Mouse (Mus musculus) cerebellum, adult 9-11 months (tissue): ENCODE results near the gene Srd5a1.
"Not testable (repeated sequence)": the region's sequence is repeated elsewhere in the genome, so short reads cannot be mapped to it uniquely, and the experiment has no call there.

Source experiments
- DNase-seq: peaks from one replicate; pipeline ENCODE4 v3.0.0; 2022

Srd5a1 gene

GRCm38 (mm10) chr13:69623843-69624242 is 12.6 kb upstream of the Srd5a1 start:
- no peak for DNase-seq

GRCm38 (mm10) chr13:69616716-69617115 is 5.5 kb upstream of the Srd5a1 start:
- no peak for DNase-seq

GRCm38 (mm10) chr13:69612175-69612544 is 918 bp upstream of the Srd5a1 start:
- no peak for DNase-seq

GRCm38 (mm10) chr13:69610751-69611397 is 368 bp downstream of the Srd5a1 start:
- DNase-seq = no peak

GRCm38 (mm10) chr13:69608734-69609133 is 2.5 kb downstream of the Srd5a1 start:
- no peak for DNase-seq

- DNase-seq = no peak
Observed at GRCm38 (mm10) chr13:69604670-69605069, 6.6 kb downstream of the Srd5a1 start.

- no peak for DNase-seq
Observed at GRCm38 (mm10) chr13:69601321-69601720, 9.9 kb downstream of the Srd5a1 start.

GRCm38 (mm10) chr13:69600863-69601262 is 10.4 kb downstream of the Srd5a1 start:
- DNase-seq = not testable (repeated sequence)

- DNase-seq = no peak
Observed at GRCm38 (mm10) chr13:69598867-69599266, 12.4 kb downstream of the Srd5a1 start.

- no peak for DNase-seq
Observed at GRCm38 (mm10) chr13:69596515-69596914, 14.7 kb downstream of the Srd5a1 start.

GRCm38 (mm10) chr13:69595911-69596310 is 15.3 kb downstream of the Srd5a1 start:
- DNase-seq = no peak

GRCm38 (mm10) chr13:69594577-69595256 is 16.5 kb downstream of the Srd5a1 start:
- no peak for DNase-seq

GRCm38 (mm10) chr13:69593453-69593852 is 17.8 kb downstream of the Srd5a1 start:
- no peak for DNase-seq

- no peak for DNase-seq
Observed at GRCm38 (mm10) chr13:69592226-69592625, 19.0 kb downstream of the Srd5a1 start.

- no peak for DNase-seq
Observed at GRCm38 (mm10) chr13:69591338-69591737, 19.9 kb downstream of the Srd5a1 start.

GRCm38 (mm10) chr13:69588263-69588662 is 23.0 kb downstream of the Srd5a1 start:
- DNase-seq = no peak

GRCm38 (mm10) chr13:69587849-69588248 is 23.4 kb downstream of the Srd5a1 start:
- no peak for DNase-seq

GRCm38 (mm10) chr13:69586337-69586736 is 24.9 kb downstream of the Srd5a1 start:
- DNase-seq = no peak

- no peak for DNase-seq
Observed at GRCm38 (mm10) chr13:69585828-69586227, 25.4 kb downstream of the Srd5a1 start.

GRCm38 (mm10) chr13:69583591-69583990 is 27.7 kb downstream of the Srd5a1 start:
- DNase-seq = no peak

GRCm38 (mm10) chr13:69582411-69582810 is 28.8 kb downstream of the Srd5a1 start:
- DNase-seq = no peak

GRCm38 (mm10) chr13:69577181-69577834 is 33.9 kb downstream of the Srd5a1 start:
- peak; percentile 24 for DNase-seq

- peak; percentile 44 for DNase-seq
Observed at GRCm38 (mm10) chr13:69576676-69577075, 34.6 kb downstream of the Srd5a1 start.

- DNase-seq = no peak
Observed at GRCm38 (mm10) chr13:69572594-69572993, 38.6 kb downstream of the Srd5a1 start.
